Mouse (Mus musculus): ENCODE data around the gene Pde8b.

GRCm38 (mm10) chr13:95174253-95174652, 75.9 kb downstream of the Pde8b start:
- no peak for TF ChIP-seq CTCF (conservative IDR thresholded peaks at IDR 0.05; ENCODE audit: low read length)
- TF ChIP-seq POU5F1 (IDR thresholded peaks at IDR 0.05; ENCODE audit: borderline replicate concordance, low read length) = no peak
